Mouse (Mus musculus): Measurements from ENCODE around the gene Lmod1. TPM values are rescaled to one million over a fixed set of nuclear protein-coding genes. Genes with fewer than 3 reads are reported as not detected.

The Lmod1 gene
- polyA plus RNA-seq, 1 experiment from 2014 or later, result 0.15 TPM

DNA sequence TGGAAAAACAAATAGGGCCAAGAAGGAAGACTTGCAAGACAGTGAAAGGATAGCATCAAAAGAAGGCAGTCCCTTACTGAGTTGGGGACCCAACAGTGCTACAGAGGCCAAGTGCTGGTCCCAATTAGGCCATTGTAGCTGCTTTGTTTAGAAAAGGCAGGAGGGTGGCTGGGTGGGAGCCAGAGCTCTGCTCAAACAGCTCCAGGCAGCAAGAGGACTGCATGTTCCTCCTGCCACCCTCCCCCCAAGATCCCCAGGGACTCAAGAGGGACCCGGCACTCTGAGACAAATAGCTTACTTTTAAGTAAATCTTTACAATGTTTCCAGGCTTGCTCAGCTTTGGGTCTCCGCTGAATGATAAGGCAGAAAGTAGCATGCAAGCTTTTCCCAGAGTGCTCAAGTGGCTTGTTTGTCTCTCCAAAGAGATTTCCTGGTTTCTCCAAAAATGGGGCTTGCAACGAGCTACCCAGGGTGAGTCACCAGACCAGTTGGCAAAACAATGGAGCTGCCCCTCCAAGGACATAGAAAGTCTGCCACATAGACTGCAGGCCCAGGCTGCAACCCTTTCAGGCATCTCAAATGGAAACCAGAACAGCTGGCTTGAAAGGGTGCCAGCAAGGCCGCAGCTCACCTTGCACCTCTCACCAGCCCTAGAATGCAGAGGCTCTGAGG is 23.0 kb downstream of the Lmod1 start:
- Histone ChIP-seq H3K27ac (ENCODE audit: low read length) (no peak overlapping the region), H3K4me1 (replicated peaks; ENCODE audit: control insufficient read depth, insufficient read depth, low read length) (0 out of 2 replicates have a peak, but pooled peaks cover 2% of the 10 kb centered on the region), H3K4me3 (replicated peaks; ENCODE audit: low read length) (no peak overlapping the region), H3K36me3 (ENCODE audit: control insufficient read depth, insufficient read depth) (no peaks in the 10 kb centered on the region), H3K27me3 (replicated peaks; ENCODE audit: control insufficient read depth, insufficient read depth, low read length) (no peaks in the 10 kb centered on the region), H3K9ac (replicated peaks; ENCODE audit: low read depth, low read length) (no peak overlapping the region), H3K9me3 (ENCODE audit: control insufficient read depth, low read length) (no peaks in the 10 kb centered on the region), H3K4me2 (ENCODE audit: low read length) (no peak overlapping the region)
- 45% methylated on average over 4 of the region's 4 CpGs for WGBS
- ATAC-seq, result no peak

GRCm38 (mm10) chr1:135351953-135352352 is 27.3 kb downstream of the Lmod1 start:
- H3K27ac ChIP-seq (ENCODE audit: low read length), result no peak overlapping the region
- no peaks in the 10 kb centered on the region for H3K36me3 ChIP-seq (ENCODE audit: control insufficient read depth, insufficient read depth)
- 84% methylated on average over 3 of the region's 3 CpGs for whole genome bisulfite sequencing
- no peak overlapping the region for H3K4me2 ChIP-seq (ENCODE audit: low read length)
- no peaks in the 10 kb centered on the region for H3K27me3 ChIP-seq (replicated peaks; ENCODE audit: control insufficient read depth, insufficient read depth, low read length)
- H3K4me3 ChIP-seq (replicated peaks; ENCODE audit: low read length), result no peak overlapping the region
- H3K9me3 ChIP-seq (ENCODE audit: control insufficient read depth, low read length), result no peaks in the 10 kb centered on the region
- no peak overlapping the region for H3K9ac ChIP-seq (replicated peaks; ENCODE audit: low read depth, low read length)
- H3K4me1 ChIP-seq (replicated peaks; ENCODE audit: control insufficient read depth, insufficient read depth, low read length), result 0 out of 2 replicates have a peak, but pooled peaks cover 2% of the 10 kb centered on the region
- ATAC-seq, result no peak

- Histone ChIP-seq H3K4me1 (replicated peaks; ENCODE audit: control insufficient read depth, insufficient read depth, low read length) (no peaks in the 10 kb centered on the region), H3K9ac (replicated peaks; ENCODE audit: low read depth, low read length) (no peak overlapping the region), H3K27me3 (replicated peaks; ENCODE audit: control insufficient read depth, insufficient read depth, low read length) (no peaks in the 10 kb centered on the region), H3K9me3 (ENCODE audit: control insufficient read depth, low read length) (no peaks in the 10 kb centered on the region), H3K36me3 (ENCODE audit: control insufficient read depth, insufficient read depth) (no peaks in the 10 kb centered on the region), H3K4me2 (ENCODE audit: low read length) (no peak overlapping the region), H3K27ac (ENCODE audit: low read length) (no peak overlapping the region), H3K4me3 (replicated peaks; ENCODE audit: low read length) (no peak overlapping the region)
- no peak for ATAC-seq
- 37% methylated on average over 2 of the region's 2 CpGs for WGBS
Measured at GRCm38 (mm10) chr1:135359071-135359470, 34.5 kb downstream of the Lmod1 start.

GRCm38 (mm10) chr1:135361491-135361890 is 36.9 kb downstream of the Lmod1 start:
- ATAC-seq, result no peak

GRCm38 (mm10) chr1:135362115-135362514 is 37.5 kb downstream of the Lmod1 start:
- H3K27me3 ChIP-seq (replicated peaks; ENCODE audit: control insufficient read depth, insufficient read depth, low read length), result no peaks in the 10 kb centered on the region
- no peak overlapping the region for H3K4me2 ChIP-seq (ENCODE audit: low read length)
- no peaks in the 10 kb centered on the region for H3K4me1 ChIP-seq (replicated peaks; ENCODE audit: control insufficient read depth, insufficient read depth, low read length)
- ATAC-seq, result no peak
- no peak overlapping the region for H3K4me3 ChIP-seq (replicated peaks; ENCODE audit: low read length)
- no peak overlapping the region for H3K27ac ChIP-seq (ENCODE audit: low read length)
- H3K9me3 ChIP-seq (ENCODE audit: control insufficient read depth, low read length), result no peaks in the 10 kb centered on the region
- H3K9ac ChIP-seq (replicated peaks; ENCODE audit: low read depth, low read length), result no peak overlapping the region
- H3K36me3 ChIP-seq (ENCODE audit: control insufficient read depth, insufficient read depth), result no peaks in the 10 kb centered on the region

More at GRCm38 (mm10) chr1:135361491-135361890, 36.9 kb downstream of the Lmod1 start:
- Histone ChIP-seq H3K4me1 (replicated peaks; ENCODE audit: control insufficient read depth, insufficient read depth, low read length) (no peaks in the 10 kb centered on the region), H3K9me3 (ENCODE audit: control insufficient read depth, low read length) (no peaks in the 10 kb centered on the region), H3K4me3 (replicated peaks; ENCODE audit: low read length) (no peak overlapping the region), H3K27ac (ENCODE audit: low read length) (no peak overlapping the region), H3K27me3 (replicated peaks; ENCODE audit: control insufficient read depth, insufficient read depth, low read length) (no peaks in the 10 kb centered on the region), H3K9ac (replicated peaks; ENCODE audit: low read depth, low read length) (no peak overlapping the region), H3K4me2 (ENCODE audit: low read length) (no peak overlapping the region), H3K36me3 (ENCODE audit: control insufficient read depth, insufficient read depth) (no peaks in the 10 kb centered on the region)
- WGBS, result 58% methylated on average over 4 of the region's 4 CpGs

DNA sequence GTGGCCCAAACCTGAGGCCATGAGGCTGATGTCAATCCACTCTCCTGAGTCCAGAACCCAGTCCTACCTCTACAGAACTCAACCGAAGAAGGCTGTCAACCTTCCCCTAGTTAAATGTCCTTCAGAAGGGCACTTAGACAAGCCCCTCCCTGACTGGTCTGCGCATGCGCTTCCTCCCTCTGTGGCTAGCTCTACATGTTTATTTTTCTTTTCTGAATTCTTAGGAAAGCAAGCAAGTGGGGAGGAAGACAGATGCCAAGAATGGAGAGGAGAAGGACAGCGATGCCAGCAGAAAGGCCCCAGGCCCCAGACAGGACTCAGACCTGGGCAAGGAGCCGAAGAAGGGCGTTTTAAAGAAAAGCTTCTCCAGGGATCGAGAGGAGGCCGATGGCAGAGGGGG is 38.8 kb downstream of the Lmod1 start:
- Histone ChIP-seq H3K27me3 (replicated peaks; ENCODE audit: control insufficient read depth, insufficient read depth, low read length) (no peaks in the 10 kb centered on the region), H3K9me3 (ENCODE audit: control insufficient read depth, low read length) (no peaks in the 10 kb centered on the region), H3K4me2 (ENCODE audit: low read length) (no peak overlapping the region), H3K27ac (ENCODE audit: low read length) (no peak overlapping the region), H3K36me3 (ENCODE audit: control insufficient read depth, insufficient read depth) (no peaks in the 10 kb centered on the region), H3K4me3 (replicated peaks; ENCODE audit: low read length) (no peak overlapping the region), H3K9ac (replicated peaks; ENCODE audit: low read depth, low read length) (no peak overlapping the region), H3K4me1 (replicated peaks; ENCODE audit: control insufficient read depth, insufficient read depth, low read length) (no peaks in the 10 kb centered on the region; the same call in 1 of the 2 replicates)
- ATAC-seq, result no peak
- 89% methylated on average over 8 of the region's 8 CpGs for WGBS

DNA sequence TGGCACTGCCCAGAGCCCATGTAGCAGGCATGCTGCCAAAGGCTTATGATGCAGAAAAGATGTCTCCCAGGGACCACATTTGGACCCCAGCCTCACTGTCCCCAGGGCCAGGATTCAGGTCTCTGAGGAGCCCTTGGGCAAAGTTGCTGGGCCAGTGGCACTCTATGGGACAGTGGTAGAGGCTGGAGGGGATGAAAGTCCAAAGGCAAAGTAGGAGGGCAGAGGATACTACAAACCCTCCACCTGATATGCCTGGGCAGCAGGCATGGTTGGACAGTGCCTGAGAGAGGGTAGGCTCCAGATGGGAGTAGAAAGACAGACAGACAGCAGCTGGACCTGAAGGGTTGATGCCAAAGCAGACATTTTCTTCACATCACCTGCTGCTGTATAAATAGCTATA is 41.8 kb downstream of the Lmod1 start:
- H3K27ac ChIP-seq (ENCODE audit: low read length), result no peak overlapping the region
- H3K4me1 ChIP-seq (replicated peaks; ENCODE audit: control insufficient read depth, insufficient read depth, low read length), result peaks cover 9% of the 10 kb centered on the region
- H3K9me3 ChIP-seq (ENCODE audit: control insufficient read depth, low read length), result no peaks in the 10 kb centered on the region
- no peak overlapping the region for H3K4me3 ChIP-seq (replicated peaks; ENCODE audit: low read length)
- ATAC-seq, result no peak
- no peaks in the 10 kb centered on the region for H3K36me3 ChIP-seq (ENCODE audit: control insufficient read depth, insufficient read depth)
- no peak overlapping the region for H3K4me2 ChIP-seq (ENCODE audit: low read length)
- H3K27me3 ChIP-seq (replicated peaks; ENCODE audit: control insufficient read depth, insufficient read depth, low read length), result no peaks in the 10 kb centered on the region
- H3K9ac ChIP-seq (replicated peaks; ENCODE audit: low read depth, low read length), result no peak overlapping the region

DNA sequence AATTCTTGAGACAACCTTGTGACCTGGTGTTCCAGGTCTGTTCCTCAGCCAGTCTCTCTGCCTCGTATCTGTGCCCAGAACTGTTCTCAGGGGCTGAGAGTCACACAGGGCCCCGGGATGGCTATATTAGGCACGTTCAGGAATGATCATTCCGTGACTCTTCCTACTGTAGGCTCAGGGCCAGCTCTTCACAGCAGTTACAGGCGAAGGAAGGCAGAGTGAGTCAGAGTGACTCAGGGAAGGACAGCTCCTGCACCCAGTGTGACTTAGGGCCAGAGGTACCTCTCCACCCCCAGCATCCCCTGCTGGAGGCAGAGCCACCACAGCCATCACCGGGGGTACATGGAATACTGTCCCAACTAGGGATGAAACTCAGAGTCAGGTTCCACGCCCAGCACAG is 42.4 kb downstream of the Lmod1 start:
- Histone ChIP-seq H3K27me3 (replicated peaks; ENCODE audit: control insufficient read depth, insufficient read depth, low read length) (no peaks in the 10 kb centered on the region), H3K9me3 (ENCODE audit: control insufficient read depth, low read length) (no peaks in the 10 kb centered on the region), H3K9ac (replicated peaks; ENCODE audit: low read depth, low read length) (no peak overlapping the region), H3K4me2 (ENCODE audit: low read length) (no peak overlapping the region), H3K4me1 (replicated peaks; ENCODE audit: control insufficient read depth, insufficient read depth, low read length) (peaks cover 15% of the 10 kb centered on the region), H3K27ac (ENCODE audit: low read length) (no peak overlapping the region), H3K4me3 (replicated peaks; ENCODE audit: low read length) (no peak overlapping the region), H3K36me3 (ENCODE audit: control insufficient read depth, insufficient read depth) (no peaks in the 10 kb centered on the region)
- WGBS, result 85% methylated on average over 7 of the region's 7 CpGs
- no peak for ATAC-seq

DNA sequence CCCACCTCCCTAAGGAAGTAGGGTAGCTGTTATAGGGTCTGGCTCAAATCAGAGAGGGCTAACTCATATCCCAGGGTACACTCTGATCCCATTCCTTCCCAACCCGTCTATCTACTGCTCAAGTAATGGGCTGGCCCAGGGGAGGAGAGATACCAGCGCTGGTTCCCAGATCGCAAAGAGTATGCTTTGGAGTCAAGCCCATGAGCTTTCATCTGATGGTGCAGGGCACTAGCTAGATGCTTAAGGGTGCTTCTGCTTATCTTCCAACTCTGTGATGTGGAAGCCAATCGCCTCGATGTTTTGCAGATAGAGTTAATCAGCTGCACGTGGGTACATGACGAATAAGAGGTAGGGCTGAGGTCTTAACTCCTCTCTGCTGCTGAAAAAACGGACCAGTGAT is 43.0 kb downstream of the Lmod1 start:
- Histone ChIP-seq H3K27ac (ENCODE audit: low read length) (no peak overlapping the region), H3K9me3 (ENCODE audit: control insufficient read depth, low read length) (no peaks in the 10 kb centered on the region), H3K4me1 (replicated peaks; ENCODE audit: control insufficient read depth, insufficient read depth, low read length) (peaks cover 21% of the 10 kb centered on the region), H3K27me3 (replicated peaks; ENCODE audit: control insufficient read depth, insufficient read depth, low read length) (no peaks in the 10 kb centered on the region), H3K9ac (replicated peaks; ENCODE audit: low read depth, low read length) (no peak overlapping the region), H3K4me3 (replicated peaks; ENCODE audit: low read length) (no peak overlapping the region), H3K4me2 (ENCODE audit: low read length) (no peak overlapping the region), H3K36me3 (ENCODE audit: control insufficient read depth, insufficient read depth) (no peaks in the 10 kb centered on the region)
- ATAC-seq, result no peak
- WGBS, result 76% methylated on average over 8 of the region's 8 CpGs

DNA sequence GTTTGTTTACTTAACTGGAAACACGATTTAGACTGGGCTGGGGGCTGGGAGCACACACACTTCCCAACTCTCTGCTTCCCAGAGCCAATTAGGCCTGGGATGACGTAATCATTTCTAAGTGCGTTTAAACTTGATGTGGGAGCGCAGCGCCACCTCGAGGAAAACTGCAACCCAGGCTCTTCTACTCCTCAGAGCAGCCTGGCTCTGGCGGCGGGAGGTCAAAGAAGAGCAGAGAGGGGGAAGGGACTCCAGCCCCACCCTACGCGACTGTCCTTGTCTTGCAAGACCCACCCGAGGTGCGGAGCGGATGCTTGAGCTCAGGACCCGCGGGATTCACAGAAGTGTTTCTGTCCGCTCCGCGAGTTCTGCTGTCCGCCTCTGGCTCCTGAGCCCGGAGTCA is 43.6 kb downstream of the Lmod1 start:
- Histone ChIP-seq H3K9ac (replicated peaks; ENCODE audit: low read depth, low read length) (peak overlapping the region; percentile 52), H3K27ac (ENCODE audit: low read length) (no peak overlapping the region), H3K4me1 (replicated peaks; ENCODE audit: control insufficient read depth, insufficient read depth, low read length) (peaks cover 27% of the 10 kb centered on the region), H3K4me3 (replicated peaks; ENCODE audit: low read length) (peak overlapping the region; percentile 47), H3K4me2 (ENCODE audit: low read length) (peak overlapping the region; percentile 69), H3K36me3 (ENCODE audit: control insufficient read depth, insufficient read depth) (no peaks in the 10 kb centered on the region), H3K9me3 (ENCODE audit: control insufficient read depth, low read length) (no peaks in the 10 kb centered on the region), H3K27me3 (replicated peaks; ENCODE audit: control insufficient read depth, insufficient read depth, low read length) (no peaks in the 10 kb centered on the region)
- WGBS, result under 1% methylated on average over 20 of the region's 20 CpGs
- ATAC-seq, result peak; percentile 68
